Mouse (Mus musculus): ENCODE measurements around the gene Txnl4b. TPM values are rescaled to one million over a fixed set of nuclear protein-coding genes. Genes with fewer than 3 reads are reported as not detected.

Gene Txnl4b
- total RNA-seq, 2 experiments from 2014 or later, result 14.8 to 17.5 TPM

DNA sequence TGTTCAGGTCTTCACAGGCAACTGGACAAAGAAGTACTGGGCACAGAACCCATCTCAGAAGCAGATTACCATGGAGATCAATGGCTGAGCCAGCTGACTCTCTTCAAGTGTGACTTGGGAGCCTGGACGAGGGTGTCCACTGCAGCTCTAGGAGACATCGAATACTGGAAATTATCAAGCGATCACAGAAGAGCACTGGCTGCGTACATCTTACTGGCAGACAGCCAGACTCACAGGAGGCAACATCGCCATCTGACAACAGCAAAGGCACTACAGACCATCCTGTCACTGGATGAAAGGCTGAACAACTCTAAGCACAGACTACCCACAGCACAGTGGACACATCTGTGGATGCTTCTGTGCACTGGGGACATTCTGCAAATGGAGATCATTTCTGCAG, 26.5 kb downstream of the Txnl4b start:
- no peak for DNase-seq (ENCODE audit: low spot score in 2 of 2)
- intact Hi-C loops (cut with DNase I), result no loop called here

DNA sequence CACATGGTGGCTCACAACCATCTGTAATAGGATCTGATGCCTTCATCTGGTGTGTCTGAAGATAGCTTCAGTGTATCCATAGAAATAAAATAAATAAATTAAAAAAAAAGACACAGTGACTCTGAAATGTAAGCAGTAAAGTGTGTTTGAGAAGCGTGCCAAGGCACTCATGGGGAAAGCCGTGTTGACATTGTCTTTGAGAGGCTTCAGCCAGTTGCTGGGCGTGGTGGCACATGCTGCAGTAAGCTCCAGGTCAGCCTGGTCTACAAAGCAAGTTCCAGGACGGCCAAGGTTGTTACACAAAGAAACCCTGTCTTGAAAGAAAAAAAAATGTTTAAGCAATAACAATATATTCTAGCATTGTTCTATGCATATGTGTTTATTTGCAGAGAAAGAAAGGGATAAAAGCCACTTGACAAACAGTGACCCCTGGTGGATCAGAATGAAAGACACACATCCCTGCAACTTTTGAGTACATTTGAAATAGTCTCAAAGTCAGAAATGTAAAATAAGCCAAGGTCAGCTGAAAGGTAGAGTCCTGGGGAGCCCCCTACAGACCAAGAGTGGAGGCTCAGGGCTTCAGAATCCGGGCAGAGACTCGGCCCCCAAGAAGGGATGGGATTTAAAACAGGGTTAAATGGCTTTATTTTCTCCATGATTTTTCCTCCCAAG, 27.6 kb downstream of the Txnl4b start:
- DNase-seq (ENCODE audit: low spot score in 2 of 2), result peak in 1 of 2 experiments; percentile 32
- intact Hi-C loops (cut with DNase I), result no loop called here

DNA sequence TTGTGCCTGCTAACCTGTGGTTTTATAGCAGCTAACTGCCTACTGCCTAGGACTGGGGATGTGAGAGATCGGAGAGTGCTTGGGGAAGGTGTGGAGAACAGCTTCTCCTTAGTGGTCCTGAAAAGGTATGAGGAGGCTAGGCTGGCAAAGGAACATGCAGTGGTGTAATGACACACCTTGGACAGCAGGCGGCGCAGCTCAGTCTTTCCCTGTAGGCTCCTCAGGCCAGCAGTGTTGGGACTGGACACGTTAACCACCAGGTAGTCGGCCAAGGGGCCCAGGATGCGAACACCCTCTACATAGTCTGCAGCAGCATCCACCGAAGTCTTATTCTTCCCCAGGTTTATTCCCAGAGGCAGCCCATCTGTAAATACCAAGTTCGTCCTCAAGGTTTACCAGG, 30.2 kb downstream of the Txnl4b start:
- intact Hi-C loops (cut with DNase I), result no loop called here
- peak; percentile 21 to 29 for DNase-seq (ENCODE audit: low spot score in 2 of 2)

DNA sequence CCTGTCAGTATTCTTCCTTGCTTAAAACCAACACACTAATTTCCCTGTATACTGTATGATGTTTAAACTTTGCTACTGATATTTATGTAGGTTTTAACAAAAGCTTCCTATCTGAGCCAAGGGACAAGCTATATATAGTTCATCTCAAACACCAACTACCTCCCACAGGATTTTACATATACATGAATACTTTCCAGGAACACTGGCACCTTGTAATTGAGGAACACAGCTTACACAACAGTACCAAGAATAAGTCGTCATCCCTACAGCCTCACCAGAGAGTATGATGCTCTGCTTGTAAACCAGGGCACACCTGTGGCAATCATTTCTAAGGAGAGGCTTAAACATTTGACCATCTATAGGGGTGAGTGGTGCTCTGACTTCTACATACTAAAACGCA, 41.0 kb downstream of the Txnl4b start:
- DNase-seq (ENCODE audit: low spot score in 2 of 2), result peak in 1 of 2 experiments; percentile 30
- intact Hi-C loops (cut with DNase I), result loop anchor here (5.0 kb wide), 2 partner anchors 86 to 101 kb away; partner anchors contain the start of genes Ist1 and Zfp821

DNA sequence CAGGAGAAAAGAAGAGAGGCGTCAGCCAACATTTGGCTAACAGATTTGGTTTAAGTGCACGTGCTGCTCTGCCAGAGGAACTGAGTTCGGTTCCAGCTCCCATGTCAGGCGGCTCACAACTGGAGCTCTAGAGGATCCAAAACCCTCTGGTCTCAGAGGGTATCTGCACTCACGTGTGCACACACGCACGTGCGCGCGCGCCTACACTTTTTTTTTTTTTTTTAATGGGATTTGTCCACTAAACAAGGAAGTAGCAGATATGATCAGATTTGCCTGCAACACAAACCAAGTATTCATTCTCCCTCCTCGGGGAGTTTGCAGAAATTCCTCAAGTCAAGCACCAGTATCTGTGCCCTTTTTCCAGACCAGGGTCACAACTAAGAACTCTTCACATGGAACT, 42.0 kb downstream of the Txnl4b start:
- intact Hi-C loops (cut with DNase I), result loop anchor here (2.0 to 5.0 kb wide), 3 partner anchors 43 to 100 kb away; partner anchors contain the start of genes Dhx38, Ist1, Txnl4b and Zfp821
- DNase-seq (ENCODE audit: low spot score in 2 of 2), result peak in 1 of 2 experiments; percentile 9

DNA sequence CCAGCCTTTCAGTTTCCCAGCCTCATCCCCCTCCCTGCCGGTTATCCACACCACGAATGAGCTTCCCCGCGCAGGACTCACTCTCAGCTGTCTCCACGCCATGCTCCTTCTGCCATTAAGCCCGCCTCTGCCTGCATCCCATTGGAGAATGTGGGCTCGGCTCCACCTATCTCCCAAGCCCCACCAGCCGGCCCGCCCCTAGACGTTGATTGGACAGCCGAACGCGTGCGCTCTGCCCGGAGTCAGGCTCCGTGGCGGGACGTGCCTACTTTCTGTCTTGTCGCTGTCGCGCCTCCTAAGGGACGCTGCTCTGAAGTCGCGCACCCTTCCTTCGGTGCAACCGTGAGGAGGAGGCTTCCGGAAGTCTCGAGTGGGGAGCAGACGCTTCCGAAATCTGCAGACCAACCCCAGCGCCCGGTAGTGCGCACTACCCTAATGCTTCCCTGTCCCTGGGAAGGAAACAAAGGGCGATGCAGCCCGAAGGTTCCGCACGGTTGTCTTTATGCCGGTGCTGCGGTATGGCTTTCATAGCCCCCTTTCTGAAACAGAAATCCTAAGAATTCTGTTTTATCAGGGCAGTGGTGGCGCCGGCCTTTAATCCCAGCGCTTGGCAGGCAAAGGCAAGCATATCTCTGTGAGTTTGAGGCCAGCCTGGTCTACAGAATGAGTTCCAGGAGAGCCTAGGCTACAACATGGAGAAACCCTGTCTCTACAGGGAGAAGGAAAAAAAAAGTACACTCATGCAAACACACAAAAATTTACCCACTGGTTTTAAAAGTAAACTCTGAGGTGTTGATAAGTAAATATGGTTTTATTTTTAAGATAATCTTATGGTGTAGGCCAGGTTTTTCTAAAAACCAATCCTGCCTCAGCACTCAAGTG, 42.8 kb downstream of the Txnl4b start, which contains the start of gene Dhodh:
Gene Dhodh, minus strand, starts transcription at position 403 of the 882 bp plus-strand sequence.
- peak; percentile 96 to 99 for DNase-seq (ENCODE audit: low spot score in 2 of 2)
- intact Hi-C loops (cut with DNase I), result loop anchor here (2.0 to 5.0 kb wide), 3 partner anchors 44 to 99 kb away; partner anchors contain the start of genes Dhx38, Ist1, Txnl4b and Zfp821

DNA sequence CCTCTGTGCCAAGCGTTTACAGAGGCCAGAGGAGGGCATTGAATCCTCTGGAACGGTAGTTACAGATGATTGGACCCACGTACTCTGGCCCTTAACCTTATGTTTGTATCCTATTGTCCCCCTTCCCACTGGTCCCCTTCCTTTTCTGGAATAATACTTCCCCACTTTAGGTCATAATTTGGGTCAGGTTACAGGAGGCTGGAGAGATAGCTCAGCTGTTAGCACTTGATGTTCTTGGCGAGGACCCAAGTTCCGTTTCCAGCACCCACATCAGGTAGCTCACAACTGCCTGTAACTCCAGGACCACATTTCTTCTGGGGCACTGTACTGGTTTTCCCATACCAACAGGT, 43.4 kb downstream of the Txnl4b start:
- peak in 1 of 2 experiments; percentile 8 for DNase-seq (ENCODE audit: low spot score in 2 of 2)
- intact Hi-C loops (cut with DNase I), result loop anchor here (2.0 to 5.0 kb wide), 3 partner anchors 44 to 98 kb away; partner anchors contain the start of genes Dhx38, Ist1, Txnl4b and Zfp821

DNA sequence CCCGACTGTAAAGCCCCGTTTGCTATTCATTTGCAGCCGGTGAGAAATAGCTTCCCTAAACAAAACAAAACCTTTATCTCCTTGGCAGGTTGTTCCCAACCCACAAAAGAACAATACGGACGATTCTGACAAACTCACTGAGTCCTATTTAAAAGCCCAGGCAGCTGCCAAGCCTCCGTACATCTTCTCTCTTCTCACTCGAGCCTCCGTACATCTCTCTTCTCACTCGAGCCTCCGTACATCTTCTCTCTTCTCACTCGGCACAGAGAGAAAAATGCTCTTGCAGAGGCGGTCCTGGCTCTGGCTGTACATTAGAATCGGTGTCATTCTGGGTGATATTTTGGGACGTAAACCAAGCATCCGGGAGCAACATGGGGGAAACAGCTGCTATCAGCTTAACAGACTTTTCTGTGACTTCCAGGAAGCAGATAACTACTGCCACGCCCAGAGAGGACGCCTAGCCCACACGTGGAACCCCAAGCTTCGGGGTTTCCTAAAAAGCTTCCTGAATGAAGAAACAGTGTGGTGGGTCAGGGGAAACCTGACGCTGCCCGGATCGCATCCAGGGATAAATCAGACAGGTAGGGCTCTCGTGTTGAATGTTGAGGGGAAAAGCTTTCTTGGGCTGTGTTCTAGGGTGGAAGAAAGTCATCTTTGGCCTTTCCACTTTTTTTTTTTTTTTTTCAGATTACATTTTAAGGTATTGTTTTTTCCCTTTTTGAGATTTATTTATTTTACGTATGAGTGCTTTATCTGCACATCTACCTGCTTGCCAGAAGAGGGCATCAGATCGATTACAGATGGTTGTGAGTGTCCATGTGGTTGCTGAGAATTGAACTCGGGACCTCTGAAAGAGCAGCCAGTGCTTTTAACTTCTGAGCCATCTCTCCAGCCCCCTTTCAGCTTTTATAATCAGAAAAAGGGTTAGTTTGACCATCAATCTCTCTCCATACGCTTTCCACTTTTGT, 48.8 kb downstream of the Txnl4b start, which contains the start of gene Pkd1l3:
Gene Pkd1l3, plus strand, starts transcription at position 275 of the 968 bp plus-strand sequence.
- DNase-seq (ENCODE audit: low spot score in 2 of 2), result peak in 1 of 2 experiments; percentile 58
- intact Hi-C loops (cut with DNase I), result no loop called here

DNA sequence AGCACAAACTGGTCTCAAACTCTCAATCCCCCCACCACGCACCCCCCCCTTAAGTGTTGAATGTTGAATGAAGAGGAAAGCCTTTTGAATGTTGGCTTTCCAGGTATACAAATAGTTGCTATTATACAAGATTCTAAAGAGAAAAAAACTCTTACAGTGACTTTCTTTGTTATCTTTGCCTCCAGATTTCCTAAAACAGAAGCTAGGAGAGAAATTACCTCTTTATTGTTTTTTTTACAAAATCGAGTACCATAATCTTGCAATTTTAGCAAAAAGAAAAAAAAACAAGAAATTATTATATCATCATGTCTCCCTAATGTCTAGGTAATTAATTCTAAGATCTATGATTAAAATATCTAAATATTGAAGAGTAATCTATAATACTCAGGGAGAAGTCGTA, 49.9 kb downstream of the Txnl4b start:
- intact Hi-C loops (cut with DNase I), result no loop called here
- no peak for DNase-seq (ENCODE audit: low spot score in 2 of 2)

Other genes with a start within 250 kb of the Txnl4b start
- under 1 TPM; 0.25 to 0.30 TPM for gene Pmfbp1, start 71.9 kb upstream of the Txnl4b start, total RNA-seq (2021)
- gene Dhx38, start within 50 bp of the Txnl4b start, total RNA-seq (2021), result 10 to 100 TPM; 26.3 to 28.2 TPM
- under 1 TPM in 1 of 2 experiments, not detected in 1; 0.57 TPM for gene Hp, start 13.3 kb downstream of the Txnl4b start, total RNA-seq (2021)
- 10 to 100 TPM; 15.2 to 18.1 TPM for gene Dhodh, start 42.8 kb downstream of the Txnl4b start, total RNA-seq (2021)
- gene Pkd1l3, start 48.6 kb downstream of the Txnl4b start, total RNA-seq (2021), result under 1 TPM; 0.44 to 0.94 TPM
- 10 to 100 TPM; 72.4 to 77.4 TPM for gene Ist1, start 127.4 kb downstream of the Txnl4b start, total RNA-seq (2021)
- gene Zfp821, start 139.7 kb downstream of the Txnl4b start, total RNA-seq (2021), result 10 to 100 TPM; 47.0 to 48.4 TPM
- 10 to 100 TPM; 36.9 to 38.5 TPM for gene Atxn1l, start 171.8 kb downstream of the Txnl4b start, total RNA-seq (2021)
- gene Ap1g1, start 212.7 kb downstream of the Txnl4b start, total RNA-seq (2021), result 10 to 100 TPM; 87.0 to 96.8 TPM

Measured in left cerebral cortex, postnatal 25 days (tissue).